Mouse (Mus musculus) forebrain, embryonic 14.5 days (tissue): ENCODE results near the gene Bcl10. TPM values are rescaled to one million over a fixed set of nuclear protein-coding genes. Genes with fewer than 3 reads are reported as not detected.
"Not testable (repeated sequence)": the region's sequence is repeated elsewhere in the genome, so short reads cannot be mapped to it uniquely, and the experiment has no call there.

Source experiments
- ATAC-seq: fragments of 200-750 bp; cut with Nextera tagmentation; 2 replicates; pipeline ENCODE4 v1.8.0; 2017; ENCODE audit warnings: mild to moderate bottlenecking, moderate library complexity
- DNase-seq: peaks from one replicate; pipeline ENCODE4 v3.0.0-alpha.2; 2015; ENCODE audit warnings: low spot score
- H3K27ac ChIP-seq: fragments of 300-500 bp; sonication (generic); 2 replicates; pipeline ENCODE4 v1.5.1; 2014; ENCODE audit warnings: low read depth, mild to moderate bottlenecking, control low read depth, low read length, moderate library complexity
- H3K27me3 ChIP-seq: fragments of 300-500 bp; sonication (generic); replicated peaks from 2 replicates; pipeline ENCODE4 v1.6.1; 2014; ENCODE audit warnings: low read length, control low read depth, mixed read lengths; ENCODE audit not compliant: control insufficient read depth, insufficient read depth
- H3K36me3 ChIP-seq: fragments of 300-500 bp; sonication (generic); 2 replicates; pipeline ENCODE4 v1.6.1; 2014; ENCODE audit warnings: low read length, control low read depth; ENCODE audit not compliant: control insufficient read depth, insufficient read depth
- H3K4me1 ChIP-seq: fragments of 300-500 bp; sonication (generic); 2 replicates; pipeline ENCODE4 v1.6.1; 2014; ENCODE audit warnings: antibody characterized with exemption, low read length, control low read depth; ENCODE audit not compliant: control insufficient read depth, insufficient read depth
- H3K4me2 ChIP-seq: fragments of 300-500 bp; sonication (generic); 2 replicates; pipeline ENCODE4 v1.6.1; 2014; ENCODE audit warnings: mild to moderate bottlenecking, control low read depth, low read length
- H3K4me3 ChIP-seq: fragments of 300-500 bp; sonication (generic); 2 replicates; pipeline ENCODE4 v1.5.1; 2014; ENCODE audit warnings: low read depth, low read length, control low read depth
- H3K9ac ChIP-seq: fragments of 300-500 bp; sonication (generic); 2 replicates; pipeline ENCODE4 v1.6.1; 2014; ENCODE audit warnings: mild to moderate bottlenecking, low read length, control low read depth, moderate library complexity
- H3K9me3 ChIP-seq: fragments of 300-500 bp; sonication (generic); replicated peaks from 2 replicates; pipeline ENCODE4 v1.6.1; 2016; ENCODE audit warnings: low read length, control low read depth, mixed read lengths; ENCODE audit not compliant: control insufficient read depth
- WGBS: fragments of 180-500 bp; shearing (Covaris S2); extraction: QIAGEN DNeasy Blood & Tissue Kit; methylation state at CpG from one replicate; pipeline ENCODE4 v1.1.7; 2014; 5-methylcytosine and 5-hydroxymethylcytosine counted together
- polyA plus RNA-seq: library from polyadenylated mRNA; unstranded; fragments of >200 nt; fragmentation: Nextera tagmentation; extraction: Ambion mirVana; gene quantifications from 2 replicates; pipeline ENCODE4 v1.2.1, GENCODE M21; 2014

Gene Bcl10
- polyA plus RNA-seq, result 41.7 and 50.4 TPM in 2 replicates

- peak within 1 kb of the TSS; percentile 50 for H3K4me2 ChIP-seq
- no peaks in the 10 kb centered on the region for H3K9me3 ChIP-seq
- peak within 1 kb of the TSS; percentile 49; the same call in 1 of the 2 replicates for H3K9ac ChIP-seq
- peak within 1 kb of the TSS; percentile 80 for H3K4me3 ChIP-seq
- DNase-seq (no peak), ATAC-seq (no peak)
- 30% methylated on average over 11 of the region's 11 CpGs for WGBS
- peaks cover 9% of the 10 kb centered on the region for H3K4me1 ChIP-seq
- no peaks in the 10 kb centered on the region for H3K27me3 ChIP-seq
- H3K27ac ChIP-seq, result no peak within 1 kb of the TSS
- no peaks in the 10 kb centered on the region for H3K36me3 ChIP-seq
Measured at GRCm38 (mm10) chr3:145922019-145922854, at the start of gene Bcl10. Gene Bcl10, plus strand, starts transcription at chr3:145922804.

- Histone ChIP-seq H3K36me3 (no peaks in the 10 kb centered on the region), H3K9ac (no peak overlapping the region), H3K27me3 (no peaks in the 10 kb centered on the region), H3K4me1 (no peaks in the 10 kb centered on the region), H3K9me3 (no peaks in the 10 kb centered on the region), H3K4me3 (no peak overlapping the region), H3K4me2 (no peak overlapping the region), H3K27ac (no peak overlapping the region)
- WGBS, result 88% methylated on average over 1 of the region's 1 CpGs
- no peak for DNase-seq
- ATAC-seq, result no peak
Measured at GRCm38 (mm10) chr3:145873271-145873670, 49.3 kb upstream of the Bcl10 start.

DNA sequence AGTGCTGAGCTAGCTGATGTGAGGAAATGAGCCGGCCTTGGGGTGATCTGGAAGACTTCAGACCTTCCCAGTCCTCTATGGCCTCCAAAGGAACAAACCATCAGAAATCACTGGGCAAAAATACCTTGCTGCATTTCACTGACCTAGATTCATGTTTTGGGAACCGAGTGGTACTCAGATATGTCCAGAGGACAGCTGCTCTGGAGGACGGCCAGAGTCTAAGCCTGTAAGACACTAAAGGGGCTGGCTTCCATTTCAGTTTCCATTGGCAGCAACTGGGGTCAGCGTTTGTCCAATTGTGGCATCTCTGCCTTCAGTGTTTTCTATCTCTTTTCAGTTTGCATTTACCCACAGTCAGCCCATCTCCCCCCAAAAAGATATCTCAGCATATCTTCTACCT lies 48.5 kb upstream of the Bcl10 start:
- no peak overlapping the region for H3K4me3 ChIP-seq
- H3K9ac ChIP-seq, result no peak overlapping the region
- H3K27me3 ChIP-seq, result no peaks in the 10 kb centered on the region
- ATAC-seq (no peak), DNase-seq (no peak)
- H3K4me2 ChIP-seq, result no peak overlapping the region
- H3K27ac ChIP-seq, result no peak overlapping the region
- H3K9me3 ChIP-seq, result no peaks in the 10 kb centered on the region
- 86% methylated on average over 4 of the region's 4 CpGs for WGBS
- no peaks in the 10 kb centered on the region for H3K36me3 ChIP-seq
- no peaks in the 10 kb centered on the region for H3K4me1 ChIP-seq

DNA sequence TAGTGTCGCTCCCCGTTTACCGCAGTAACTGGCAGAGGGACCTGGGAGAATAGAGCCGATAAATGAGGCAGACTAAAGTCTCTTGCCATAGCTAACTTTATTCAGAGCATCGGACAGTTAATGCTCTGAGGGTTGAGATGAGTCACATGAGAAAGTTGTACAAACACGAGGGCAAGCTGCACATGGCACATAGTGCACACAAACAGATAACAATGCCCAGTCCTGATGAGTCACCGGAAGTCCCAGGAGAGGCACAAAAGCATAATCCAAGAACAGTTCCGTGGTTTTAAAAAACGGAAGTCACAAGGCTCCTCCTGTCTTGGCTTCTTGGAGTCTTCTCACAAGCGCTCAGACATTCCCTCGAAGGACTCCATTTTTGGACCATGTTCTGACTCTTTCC lies 46.5 kb upstream of the Bcl10 start:
- no peaks in the 10 kb centered on the region for H3K27me3 ChIP-seq
- ATAC-seq (no peak), DNase-seq (no peak)
- 87% methylated on average over 11 of the region's 11 CpGs for WGBS
- no peak overlapping the region for H3K27ac ChIP-seq
- no peak overlapping the region for H3K4me3 ChIP-seq
- no peaks in the 10 kb centered on the region for H3K9me3 ChIP-seq
- H3K4me2 ChIP-seq, result no peak overlapping the region
- no peaks in the 10 kb centered on the region for H3K36me3 ChIP-seq
- no peaks in the 10 kb centered on the region for H3K4me1 ChIP-seq
- H3K9ac ChIP-seq, result no peak overlapping the region

- not testable (repeated sequence) for H3K27ac ChIP-seq, H3K36me3 ChIP-seq, H3K9me3 ChIP-seq, H3K9ac ChIP-seq, DNase-seq, ATAC-seq, H3K4me3 ChIP-seq, H3K27me3 ChIP-seq, H3K4me2 ChIP-seq, H3K4me1 ChIP-seq
- 86% methylated on average over 13 of the region's 14 CpGs for WGBS
Measured at GRCm38 (mm10) chr3:145878867-145879266, 43.7 kb upstream of the Bcl10 start.

GRCm38 (mm10) chr3:145880335-145880734 lies 42.3 kb upstream of the Bcl10 start:
- no peak overlapping the region for H3K4me2 ChIP-seq
- no peak overlapping the region for H3K27ac ChIP-seq
- no peak for ATAC-seq
- H3K36me3 ChIP-seq, result no peaks in the 10 kb centered on the region
- no peak overlapping the region for H3K4me3 ChIP-seq
- 100% methylated on average over 1 of the region's 1 CpGs for WGBS
- no peaks in the 10 kb centered on the region for H3K9me3 ChIP-seq
- H3K27me3 ChIP-seq, result no peaks in the 10 kb centered on the region
- H3K9ac ChIP-seq, result no peak overlapping the region
- no peak for DNase-seq
- H3K4me1 ChIP-seq, result peaks cover 15% of the 10 kb centered on the region

GRCm38 (mm10) chr3:145882076-145882874 lies 40.3 kb upstream of the Bcl10 start:
- 59% methylated on average over 15 of the region's 15 CpGs for WGBS
- H3K36me3 ChIP-seq, result no peaks in the 10 kb centered on the region
- H3K4me1 ChIP-seq, result peaks cover 28% of the 10 kb centered on the region
- H3K9me3 ChIP-seq, result no peaks in the 10 kb centered on the region
- no peak overlapping the region for H3K4me3 ChIP-seq
- no peak overlapping the region for H3K9ac ChIP-seq
- H3K27ac ChIP-seq, result peak overlapping the region; percentile 2; the same call in 1 of the 2 replicates
- DNase-seq, result no peak
- no peaks in the 10 kb centered on the region for H3K27me3 ChIP-seq
- H3K4me2 ChIP-seq, result no peak overlapping the region
- ATAC-seq, result no peak

GRCm38 (mm10) chr3:145883233-145883632 lies 39.4 kb upstream of the Bcl10 start:
- no peak overlapping the region for H3K4me2 ChIP-seq
- H3K4me3 ChIP-seq, result no peak overlapping the region
- H3K9ac ChIP-seq, result no peak overlapping the region
- no peaks in the 10 kb centered on the region for H3K9me3 ChIP-seq
- peak overlapping the region; percentile 33; the same call in 1 of the 2 replicates for H3K27ac ChIP-seq
- no peaks in the 10 kb centered on the region for H3K27me3 ChIP-seq
- no peaks in the 10 kb centered on the region for H3K36me3 ChIP-seq
- no peak for DNase-seq
- H3K4me1 ChIP-seq, result peaks cover 32% of the 10 kb centered on the region
- ATAC-seq, result no peak
- 23% methylated on average over 2 of the region's 2 CpGs for WGBS
